Mouse (Mus musculus) testis, adult 2 months (tissue): ENCODE results near the gene Robo2. TPM values are rescaled to one million over a fixed set of nuclear protein-coding genes. Genes with fewer than 3 reads are reported as not detected.
A peak's percentile ranks its signal among the peaks of the same experiment; 100 is the strongest.

ENCODE experiments used
- H3K27ac ChIP-seq: fragments of 200-500 bp; 2 replicates; pipeline ENCODE4 v1.5.1; 2012; ENCODE audit warnings: low read depth, low read length; ENCODE audit not compliant: control insufficient read depth, insufficient read depth
- H3K27me3 ChIP-seq: fragments of 200-500 bp; 2 replicates; pipeline ENCODE4 v1.6.1; 2012; ENCODE audit warnings: mild to moderate bottlenecking, low read length, moderate library complexity; ENCODE audit not compliant: control insufficient read depth, insufficient read depth
- H3K36me3 ChIP-seq: fragments of 200-500 bp; 2 replicates; pipeline ENCODE4 v1.6.1; 2012; ENCODE audit warnings: mild to moderate bottlenecking, low read length; ENCODE audit not compliant: control insufficient read depth, insufficient read depth
- H3K4me1 ChIP-seq: fragments of 200-500 bp; 2 replicates; pipeline ENCODE4 v1.6.1; 2012; ENCODE audit warnings: low read length; ENCODE audit not compliant: control insufficient read depth, insufficient read depth
- H3K4me3 ChIP-seq: fragments of 200-500 bp; 2 replicates; pipeline ENCODE4 v1.5.1; 2012; ENCODE audit warnings: low read depth, mild to moderate bottlenecking, low read length, moderate library complexity, mixed read lengths; ENCODE audit not compliant: control insufficient read depth
- CTCF ChIP-seq: fragments of 200-500 bp; IDR thresholded peaks from 2 replicates; pipeline ENCODE4 v1.5.1; 2012; ENCODE audit warnings: low read depth, mild to moderate bottlenecking, inconsistent platforms, low read length, moderate library complexity; ENCODE audit not compliant: control insufficient read depth, insufficient read depth, insufficient replicate concordance
- POLR2A ChIP-seq: fragments of 200-500 bp; IDR thresholded peaks from 2 replicates; pipeline ENCODE4 v1.6.1; 2012; ENCODE audit warnings: low read depth, mild to moderate bottlenecking, inconsistent platforms, low read length, moderate library complexity; ENCODE audit not compliant: control insufficient read depth
- polyA plus RNA-seq: library from polyadenylated mRNA; depleted of rRNA; stranded (reverse); fragments of >200 nt; gene quantifications from 2 replicates; pipeline ENCODE4 v1.2.3, GENCODE M21; 2012

Robo2 gene
- polyA plus RNA-seq, 1 experiment, result 0.15 TPM

DNA sequence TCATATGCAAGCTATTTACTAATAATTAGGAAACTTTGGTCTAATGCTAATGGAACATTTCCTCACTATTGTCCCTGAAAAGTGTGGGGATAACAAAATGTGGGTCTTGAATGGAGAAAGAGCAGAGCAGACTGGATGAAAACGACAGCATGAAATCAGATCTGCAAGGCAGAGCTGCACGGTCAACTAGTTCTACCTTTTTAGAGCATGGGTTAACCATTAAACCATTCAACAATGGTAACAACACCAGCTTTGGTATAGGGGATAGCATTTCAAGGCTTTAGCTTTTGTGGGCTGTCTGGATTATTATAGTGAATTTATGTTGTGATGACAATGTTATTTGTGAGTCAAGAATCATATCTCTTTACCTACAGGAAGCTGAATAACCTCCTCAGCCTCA, 8.7 kb upstream of the Robo2 start:
- H3K27me3 ChIP-seq, result no peaks in the 10 kb centered on the region
- no peak overlapping the region for H3K27ac ChIP-seq
- no peak overlapping the region for H3K4me3 ChIP-seq
- no peaks in the 10 kb centered on the region for H3K4me1 ChIP-seq
- no peaks in the 10 kb centered on the region for H3K36me3 ChIP-seq
- no peak for TF ChIP-seq CTCF
- TF ChIP-seq POLR2A, result no peak

DNA sequence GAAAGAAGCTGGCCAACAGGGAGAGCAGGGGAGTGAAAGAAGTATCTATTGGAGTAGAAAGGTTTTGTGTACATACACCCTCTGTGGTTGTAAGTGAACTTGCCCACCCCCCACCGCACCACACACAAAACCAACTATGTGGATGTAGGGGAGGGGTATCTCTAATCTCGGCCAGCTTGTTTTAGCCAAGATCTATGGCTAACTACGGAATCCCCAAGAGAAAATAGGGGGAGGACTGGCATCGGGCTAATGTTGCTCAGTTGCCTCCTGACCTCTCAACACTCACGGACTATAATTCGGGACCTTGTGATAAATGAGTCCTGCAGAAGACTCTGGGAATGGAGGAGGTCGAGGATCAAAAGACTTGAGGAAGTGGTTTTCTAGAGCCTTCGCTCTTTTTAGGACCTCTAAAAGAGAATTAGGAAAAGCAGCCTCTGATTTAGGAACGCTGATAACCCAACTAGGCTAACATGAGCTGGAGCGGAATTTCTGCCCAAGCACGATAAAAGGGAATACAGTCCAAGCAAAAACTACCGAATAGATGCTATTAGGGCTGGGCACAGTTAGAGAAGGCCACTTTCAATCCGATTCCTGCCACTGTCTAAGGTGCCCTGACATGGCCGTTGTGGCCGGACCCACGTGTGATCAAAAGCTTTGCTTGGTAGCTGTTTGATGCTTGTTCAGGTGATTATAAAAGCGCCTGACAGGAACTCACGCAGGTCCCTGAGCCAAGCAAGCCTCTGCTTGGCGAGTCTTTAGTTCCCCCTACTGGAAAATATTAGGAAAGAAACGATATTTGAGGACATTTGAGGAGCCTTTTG, 1.1 kb upstream of the Robo2 start:
- Histone ChIP-seq H3K4me1 (peaks cover 14% of the 10 kb centered on the region), H3K4me3 (no peak overlapping the region), H3K27me3 (peaks cover 4% of the 10 kb centered on the region), H3K36me3 (no peaks in the 10 kb centered on the region), H3K27ac (no peak overlapping the region)
- TF ChIP-seq POLR2A (no peak), CTCF (no peak)

DNA sequence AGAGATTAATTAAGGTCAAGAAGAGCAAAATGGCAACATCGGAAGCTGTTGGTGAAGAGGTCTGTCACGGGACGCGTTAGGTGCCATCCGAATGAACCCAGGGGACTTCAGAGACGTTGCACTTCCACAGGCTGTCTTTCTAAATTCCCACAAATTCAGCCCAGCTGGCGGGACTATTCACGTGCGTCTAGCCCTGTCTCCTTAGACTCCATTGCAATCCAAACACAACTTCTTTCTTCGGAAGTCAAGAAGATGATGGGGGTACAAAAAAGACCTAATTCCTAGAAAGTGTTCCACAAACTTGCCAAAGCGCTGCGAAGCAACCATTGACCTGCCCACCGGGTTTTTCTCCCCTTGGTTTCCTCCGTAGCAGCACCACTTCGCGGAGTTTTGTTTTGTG, 604 bp downstream of the Robo2 start:
- Histone ChIP-seq H3K27me3 (peaks cover 4% of the 10 kb centered on the region), H3K4me1 (peaks cover 14% of the 10 kb centered on the region), H3K4me3 (peak overlapping the region; percentile 76), H3K36me3 (no peaks in the 10 kb centered on the region), H3K27ac (no peak overlapping the region)
- no peak for TF ChIP-seq POLR2A
- no peak for TF ChIP-seq CTCF

DNA sequence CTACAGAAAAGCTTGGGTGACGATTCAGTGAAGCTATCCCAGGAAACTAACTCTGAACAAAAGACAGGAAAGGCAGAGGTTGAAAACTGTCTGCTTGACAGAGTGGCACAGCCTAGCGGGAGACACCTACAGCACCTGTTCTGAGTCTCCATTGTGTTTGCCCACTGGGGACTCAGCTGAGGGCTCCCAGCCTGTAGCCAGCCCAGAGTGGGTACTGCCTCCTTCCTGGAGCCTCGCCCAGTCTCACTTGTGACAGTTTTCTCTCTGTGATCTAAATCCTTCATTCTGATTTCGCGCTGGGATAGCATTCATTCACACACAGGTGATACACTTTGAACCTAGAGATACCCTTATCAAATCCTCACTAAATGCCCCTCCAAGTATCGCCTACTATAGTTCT, 1.5 kb downstream of the Robo2 start:
- Histone ChIP-seq H3K27me3 (peaks cover 4% of the 10 kb centered on the region), H3K36me3 (no peaks in the 10 kb centered on the region), H3K4me1 (peaks cover 14% of the 10 kb centered on the region), H3K4me3 (no peak overlapping the region), H3K27ac (no peak overlapping the region)
- TF ChIP-seq POLR2A, result no peak
- TF ChIP-seq CTCF, result no peak

DNA sequence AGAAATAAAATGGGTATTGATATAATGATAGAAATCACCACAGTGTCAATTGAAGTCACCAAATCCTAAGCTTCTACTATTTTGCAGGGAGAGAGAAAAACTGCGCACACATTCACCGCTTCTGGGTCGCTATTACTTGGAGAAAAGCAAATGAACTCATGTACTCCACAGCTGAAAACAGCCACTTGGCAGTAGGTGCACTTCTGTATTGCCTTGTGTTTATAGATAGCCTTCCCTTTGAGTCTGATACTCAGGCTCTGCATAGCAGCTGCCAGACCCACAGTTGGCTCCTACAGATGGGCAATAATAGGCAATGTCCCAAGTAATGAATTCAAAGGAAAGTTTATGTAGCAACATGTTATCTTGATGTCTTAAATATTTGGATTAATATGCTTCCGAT, 2.1 kb downstream of the Robo2 start:
- H3K27ac ChIP-seq, result no peak overlapping the region
- H3K4me3 ChIP-seq, result no peak overlapping the region
- TF ChIP-seq POLR2A (no peak), CTCF (no peak)
- H3K27me3 ChIP-seq, result peaks cover 4% of the 10 kb centered on the region
- H3K36me3 ChIP-seq, result no peaks in the 10 kb centered on the region
- H3K4me1 ChIP-seq, result peaks cover 14% of the 10 kb centered on the region

DNA sequence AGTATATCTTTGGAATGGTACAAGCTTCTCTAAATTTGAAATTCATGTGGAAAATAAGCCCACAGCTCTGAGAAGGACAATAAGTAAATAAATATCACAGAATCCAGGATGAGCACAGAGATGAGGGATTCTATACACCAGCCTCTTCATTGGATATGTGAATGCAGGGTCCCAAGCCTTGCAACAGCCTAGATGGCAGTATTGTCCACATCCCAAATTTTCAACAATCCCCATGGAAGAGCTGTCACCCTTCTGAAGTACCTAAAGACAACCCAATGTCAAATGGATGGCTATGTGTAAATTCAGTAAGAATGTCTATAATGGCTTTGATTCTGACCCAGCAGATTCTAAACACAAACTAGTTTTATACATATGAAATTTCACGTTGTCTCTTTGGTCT, 3.1 kb downstream of the Robo2 start:
- no peak overlapping the region for H3K27ac ChIP-seq
- TF ChIP-seq POLR2A (no peak), CTCF (no peak)
- peaks cover 14% of the 10 kb centered on the region for H3K4me1 ChIP-seq
- no peaks in the 10 kb centered on the region for H3K36me3 ChIP-seq
- H3K27me3 ChIP-seq, result peaks cover 4% of the 10 kb centered on the region
- no peak overlapping the region for H3K4me3 ChIP-seq

DNA sequence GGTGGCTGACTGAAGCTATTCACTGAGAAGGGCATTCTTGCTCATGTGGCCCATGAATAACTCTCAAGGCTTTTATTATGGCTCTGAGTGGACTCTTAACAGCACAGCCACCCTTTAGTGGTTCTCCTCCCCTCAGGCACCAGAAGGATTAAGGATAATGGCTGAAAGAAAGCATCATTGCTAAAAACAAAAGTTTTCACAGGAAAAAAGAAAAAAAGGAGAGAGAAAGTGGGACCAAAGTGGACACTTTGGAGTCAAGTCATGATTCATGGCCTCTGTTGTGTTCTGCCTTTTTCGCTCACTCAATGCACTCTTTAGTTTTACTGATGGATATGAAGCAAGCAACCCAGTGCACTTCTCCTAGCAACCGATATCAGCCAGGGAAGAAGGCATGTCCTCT, 14.3 kb downstream of the Robo2 start:
- Histone ChIP-seq H3K27me3 (no peaks in the 10 kb centered on the region), H3K27ac (no peak overlapping the region), H3K36me3 (no peaks in the 10 kb centered on the region), H3K4me3 (no peak overlapping the region), H3K4me1 (no peaks in the 10 kb centered on the region)
- no peak for TF ChIP-seq POLR2A
- TF ChIP-seq CTCF, result no peak
